Mouse (Mus musculus) liver, embryonic 16.5 days (tissue): ENCODE data around the gene Ddx39b. TPM values are rescaled to one million over a fixed set of nuclear protein-coding genes. Genes with fewer than 3 reads are reported as not detected.

Experiments
- ATAC-seq: fragments of 200-750 bp; cut with Nextera tagmentation; 2 replicates; pipeline ENCODE4 v1.8.0; 2017; ENCODE audit warnings: low read depth, mild to moderate bottlenecking, moderate number of reproducible peaks, moderate library complexity
- H3K27ac ChIP-seq: fragments of 300-500 bp; sonication (generic); 2 replicates; pipeline ENCODE4 v1.5.1; 2014; ENCODE audit warnings: mild to moderate bottlenecking, low read length
- H3K27me3 ChIP-seq: fragments of 300-500 bp; sonication (generic); 2 replicates; pipeline ENCODE4 v1.6.1; 2014; ENCODE audit warnings: low read depth, low read length, mixed read lengths; ENCODE audit not compliant: control insufficient read depth, insufficient read depth
- H3K36me3 ChIP-seq: fragments of 300-500 bp; sonication (generic); 2 replicates; pipeline ENCODE4 v1.6.1; 2014; ENCODE audit warnings: mild to moderate bottlenecking; ENCODE audit not compliant: control insufficient read depth, insufficient read depth
- H3K4me1 ChIP-seq: fragments of 300-500 bp; sonication (generic); 2 replicates; pipeline ENCODE4 v1.6.1; 2014; ENCODE audit warnings: low read depth, low read length, mixed read lengths; ENCODE audit not compliant: control insufficient read depth
- H3K4me2 ChIP-seq: fragments of 300-500 bp; sonication (generic); 2 replicates; pipeline ENCODE4 v1.6.1; 2014; ENCODE audit warnings: low read depth, low read length, mixed read lengths
- H3K4me3 ChIP-seq: fragments of 300-500 bp; sonication (generic); 2 replicates; pipeline ENCODE4 v1.5.1; 2014; ENCODE audit warnings: low read depth, mild to moderate bottlenecking, low read length
- H3K9ac ChIP-seq: fragments of 300-500 bp; sonication (generic); 2 replicates; pipeline ENCODE4 v1.6.1; 2014; ENCODE audit warnings: low read depth, low read length
- H3K9me3 ChIP-seq: fragments of 300-500 bp; sonication (generic); replicated peaks from 2 replicates; pipeline ENCODE4 v1.6.1; 2016; ENCODE audit warnings: low read length; ENCODE audit not compliant: control insufficient read depth
- whole genome bisulfite sequencing: fragments of 180-500 bp; shearing (Covaris S2); extraction: QIAGEN DNeasy Blood & Tissue Kit; methylation state at CpG from one replicate; pipeline ENCODE4 v1.1.7; 2014; ENCODE audit not compliant: insufficient replicate concordance; 5-methylcytosine and 5-hydroxymethylcytosine counted together
- polyA plus RNA-seq: library from polyadenylated mRNA; unstranded; fragments of >200 nt; fragmentation: Nextera tagmentation; extraction: Ambion mirVana; gene quantifications from 2 replicates; pipeline ENCODE4 v1.2.1, GENCODE M21; 2015

Gene Ddx39b
- polyA plus RNA-seq, 1 experiment from 2014 or later: 128 TPM

GRCm38 (mm10) chr17:35245731-35246623, 4.4 kb downstream of the Ddx39b start:
- no peaks in the 10 kb centered on the region for H3K27me3 ChIP-seq
- no peak overlapping the region for H3K4me2 ChIP-seq
- no peak for ATAC-seq
- no peak overlapping the region for H3K4me3 ChIP-seq
- no peak overlapping the region for H3K27ac ChIP-seq
- no peak overlapping the region for H3K9ac ChIP-seq
- WGBS: 64% methylated on average over 15 of the region's 15 CpGs
- peaks cover 31% of the 10 kb centered on the region for H3K4me1 ChIP-seq
- H3K9me3 ChIP-seq: no peaks in the 10 kb centered on the region
- H3K36me3 ChIP-seq: peaks cover 78% of the 10 kb centered on the region

DNA sequence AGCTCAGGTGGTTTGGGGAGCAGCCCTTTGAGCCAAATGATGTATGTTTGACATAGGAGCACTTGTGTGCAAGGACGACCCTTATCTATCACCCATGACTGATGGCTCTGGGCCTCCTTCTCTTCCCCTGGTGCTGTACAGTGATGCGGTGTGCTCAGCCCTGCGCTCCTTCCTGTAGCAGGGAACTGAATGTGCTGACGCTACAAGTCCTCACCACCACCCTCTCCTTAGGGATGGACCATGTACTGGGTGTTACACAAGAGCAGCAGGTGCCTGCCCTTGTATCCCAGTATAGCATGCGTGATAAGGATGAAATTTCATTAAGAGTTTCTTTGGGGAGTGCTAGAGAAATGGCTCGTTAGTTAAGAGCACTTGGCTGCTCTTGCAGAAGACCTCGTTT, 5.6 kb downstream of the Ddx39b start:
- WGBS: 85% methylated on average over 7 of the region's 7 CpGs
- H3K4me3 ChIP-seq: no peak overlapping the region
- no peak overlapping the region for H3K4me2 ChIP-seq
- peaks cover 30% of the 10 kb centered on the region for H3K4me1 ChIP-seq
- peaks cover 88% of the 10 kb centered on the region for H3K36me3 ChIP-seq
- H3K9me3 ChIP-seq: no peaks in the 10 kb centered on the region
- H3K27ac ChIP-seq: no peak overlapping the region
- H3K9ac ChIP-seq: no peak overlapping the region
- no peaks in the 10 kb centered on the region for H3K27me3 ChIP-seq
- no peak for ATAC-seq

GRCm38 (mm10) chr17:35248986-35249385, 7.4 kb downstream of the Ddx39b start:
- Histone ChIP-seq H3K27ac (no peak overlapping the region), H3K4me1 (peaks cover 19% of the 10 kb centered on the region), H3K4me3 (no peak overlapping the region), H3K9me3 (no peaks in the 10 kb centered on the region), H3K27me3 (no peaks in the 10 kb centered on the region), H3K4me2 (no peak overlapping the region), H3K36me3 (peaks cover 98% of the 10 kb centered on the region), H3K9ac (no peak overlapping the region)
- WGBS: 88% methylated on average over 14 of the region's 14 CpGs
- ATAC-seq: no peak

GRCm38 (mm10) chr17:35249451-35250197, 8.1 kb downstream of the Ddx39b start:
- Histone ChIP-seq H3K9me3 (no peaks in the 10 kb centered on the region), H3K4me3 (no peak overlapping the region), H3K9ac (no peak overlapping the region), H3K27me3 (no peaks in the 10 kb centered on the region), H3K27ac (no peak overlapping the region), H3K4me1 (peaks cover 13% of the 10 kb centered on the region), H3K4me2 (no peak overlapping the region), H3K36me3 (peaks cover 94% of the 10 kb centered on the region)
- ATAC-seq: no peak
- 82% methylated on average over 19 of the region's 19 CpGs for WGBS

DNA sequence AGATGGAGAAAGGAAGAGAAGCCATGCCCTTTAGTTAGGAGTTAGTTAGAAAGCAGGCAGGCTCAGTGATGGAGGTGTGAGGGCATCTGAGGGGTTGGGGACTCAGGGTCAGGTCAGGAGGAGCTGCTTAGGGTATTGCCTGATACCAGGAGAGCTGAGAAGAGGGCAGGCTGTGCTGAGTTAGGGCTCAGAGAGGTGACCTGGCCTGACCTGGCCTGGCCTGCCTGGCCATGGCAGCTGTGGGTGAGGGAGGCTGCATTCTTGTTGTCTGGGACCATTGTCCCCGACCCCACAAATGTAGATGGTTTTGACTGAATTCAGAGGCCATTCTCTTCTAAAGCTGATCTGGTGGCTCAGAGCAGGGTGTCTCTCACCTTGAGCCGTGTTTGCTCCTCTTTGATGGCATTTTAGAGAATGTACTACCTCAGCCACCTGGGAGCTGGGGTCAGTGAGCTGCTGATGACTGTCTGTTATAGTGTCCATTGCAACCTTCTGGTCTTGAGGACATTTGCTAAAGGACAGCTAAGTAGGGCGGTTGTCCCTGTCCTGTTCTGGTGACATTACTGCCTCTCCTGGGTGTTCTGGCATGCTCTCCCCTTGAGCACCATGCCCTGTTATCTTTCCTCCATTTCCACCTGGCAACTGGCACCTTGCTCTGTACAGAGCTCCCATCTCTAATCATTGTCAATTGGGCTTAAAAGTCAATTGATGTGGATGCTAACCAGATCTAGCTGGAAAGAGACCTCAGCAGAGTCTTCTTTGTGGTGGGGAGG, 9.0 kb downstream of the Ddx39b start:
- 89% methylated on average over 3 of the region's 3 CpGs for WGBS
- H3K27ac ChIP-seq: no peak overlapping the region
- ATAC-seq: no peak
- no peak overlapping the region for H3K9ac ChIP-seq
- H3K4me3 ChIP-seq: no peak overlapping the region
- H3K9me3 ChIP-seq: no peaks in the 10 kb centered on the region
- H3K36me3 ChIP-seq: peaks cover 85% of the 10 kb centered on the region
- peaks cover 4% of the 10 kb centered on the region for H3K4me1 ChIP-seq
- no peak overlapping the region for H3K4me2 ChIP-seq
- no peaks in the 10 kb centered on the region for H3K27me3 ChIP-seq

DNA sequence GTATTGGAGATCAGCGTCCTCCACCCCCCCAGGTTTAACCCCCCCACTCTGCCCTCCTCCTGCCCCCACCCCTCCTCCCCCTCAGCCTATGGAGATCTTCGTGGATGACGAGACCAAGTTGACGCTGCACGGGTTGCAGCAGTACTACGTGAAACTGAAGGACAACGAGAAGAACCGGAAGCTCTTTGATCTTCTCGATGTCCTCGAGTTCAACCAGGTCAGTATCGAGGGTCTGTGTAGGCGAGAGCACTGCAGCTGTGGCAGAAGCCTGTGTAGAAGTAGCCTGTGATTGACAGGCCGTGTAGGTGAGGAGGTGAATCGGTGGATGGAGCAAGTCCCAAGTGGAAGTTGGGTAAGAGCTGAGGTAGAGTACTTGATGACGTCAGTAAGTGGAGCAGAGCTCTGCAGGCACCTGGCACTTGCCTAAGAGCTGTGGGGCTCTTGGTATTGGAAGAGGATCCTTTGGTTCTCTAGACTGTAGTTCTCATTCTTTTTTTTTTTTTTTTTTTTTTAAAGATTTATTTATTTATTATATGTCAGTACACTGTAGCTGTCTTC, 9.7 kb downstream of the Ddx39b start:
- Histone ChIP-seq H3K36me3 (peaks cover 78% of the 10 kb centered on the region), H3K9ac (no peak overlapping the region), H3K4me2 (no peak overlapping the region), H3K4me1 (peaks cover 3% of the 10 kb centered on the region), H3K27me3 (no peaks in the 10 kb centered on the region), H3K4me3 (no peak overlapping the region), H3K9me3 (no peaks in the 10 kb centered on the region), H3K27ac (no peak overlapping the region)
- peak; percentile 11; the same call in 1 of the 2 replicates for ATAC-seq
- 77% methylated on average over 15 of the region's 15 CpGs for WGBS

- H3K9me3 ChIP-seq: no peaks in the 10 kb centered on the region
- H3K4me1 ChIP-seq: no peaks in the 10 kb centered on the region; the same call in 1 of the 2 replicates
- H3K36me3 ChIP-seq: peaks cover 70% of the 10 kb centered on the region
- no peak overlapping the region for H3K27ac ChIP-seq
- H3K27me3 ChIP-seq: no peaks in the 10 kb centered on the region
- H3K4me3 ChIP-seq: no peak overlapping the region
- H3K4me2 ChIP-seq: no peak overlapping the region
- WGBS: 79% methylated on average over 5 of the region's 5 CpGs
- no peak for ATAC-seq
- no peak overlapping the region for H3K9ac ChIP-seq
These were observed 10.4 kb downstream of the Ddx39b start for GRCm38 (mm10) chr17:35251981-35252380.

DNA sequence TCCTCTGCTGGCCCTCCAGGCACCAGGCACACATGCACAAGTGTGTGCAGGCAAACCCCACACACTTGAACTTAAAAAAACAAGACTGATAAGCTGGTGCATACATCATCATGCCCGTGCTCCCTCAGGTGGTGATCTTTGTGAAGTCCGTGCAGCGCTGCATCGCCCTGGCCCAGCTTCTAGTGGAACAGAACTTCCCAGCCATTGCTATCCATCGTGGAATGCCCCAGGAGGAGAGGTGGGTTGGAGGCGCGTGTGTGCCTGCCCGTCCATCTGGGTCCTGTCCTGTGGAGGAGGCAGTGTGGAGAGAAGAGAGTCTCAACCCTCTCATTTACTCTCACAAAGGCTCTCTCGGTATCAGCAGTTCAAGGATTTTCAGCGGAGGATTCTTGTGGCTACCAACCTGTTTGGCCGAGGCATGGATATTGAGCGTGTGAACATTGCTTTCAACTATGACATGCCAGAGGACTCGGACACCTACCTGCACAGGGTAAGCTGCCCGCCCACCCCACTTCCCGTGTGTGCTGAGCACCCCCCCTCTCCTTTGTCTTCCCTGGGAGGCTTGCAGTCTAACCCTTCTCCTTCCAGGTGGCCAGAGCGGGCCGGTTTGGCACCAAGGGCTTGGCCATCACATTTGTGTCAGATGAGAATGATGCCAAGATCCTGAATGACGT, 11.2 kb downstream of the Ddx39b start:
- Histone ChIP-seq H3K4me3 (no peak overlapping the region), H3K27me3 (no peaks in the 10 kb centered on the region), H3K36me3 (peaks cover 63% of the 10 kb centered on the region), H3K4me2 (no peak overlapping the region), H3K4me1 (peaks cover 3% of the 10 kb centered on the region; the same call in 1 of the 2 replicates), H3K9ac (no peak overlapping the region), H3K9me3 (no peaks in the 10 kb centered on the region), H3K27ac (no peak overlapping the region)
- ATAC-seq: no peak
- 80% methylated on average over 18 of the region's 18 CpGs for WGBS
